Mouse (Mus musculus): ENCODE data around the gene Tubg1. TPM values are rescaled to one million over a fixed set of nuclear protein-coding genes. Genes with fewer than 3 reads are reported as not detected.

Tubg1 gene
- polyA plus RNA-seq, 1 experiment from 2014 or later, result 63.1 TPM

- ATAC-seq (ENCODE audit: insufficient number of reproducible peaks, insufficient read depth, low FRiP score, low read depth), result no peak
- Histone ChIP-seq H3K27me3 (ENCODE audit: control insufficient read depth, insufficient read depth, low read length) (peaks cover 18% of the 10 kb centered on the region), H3K27ac (replicated peaks in 1 of 2; ENCODE audit: control insufficient read depth in 1 of 2, insufficient read depth in 1 of 2, low read depth in 2 of 2, low read length in 2 of 2) (peak overlapping the region; percentile 37 to 75; a peak in 3 of 4 replicates), H3K4me3 (ENCODE audit: control insufficient read depth in 1 of 2, insufficient read depth in 1 of 2, low read depth in 1 of 2, low read length in 2 of 2) (peak overlapping the region in 1 of 2 experiments; percentile 48; a peak in 1 of 4 replicates), H3K9ac (ENCODE audit: low read length) (peak overlapping the region; percentile 69), H3K36me3 (ENCODE audit: control insufficient read depth, insufficient read depth, low read length) (peaks cover 3% of the 10 kb centered on the region; the same call in 1 of the 2 replicates), H3K9me3 (ENCODE audit: control insufficient read depth, low read length) (no peaks in the 10 kb centered on the region), H3K4me1 (ENCODE audit: control insufficient read depth in 2 of 2, insufficient read depth in 2 of 2, low read length in 2 of 2) (peaks cover 33 to 63% of the 10 kb centered on the region in 2 experiments), H3K4me2 (ENCODE audit: low read length) (peak overlapping the region; percentile 98)
- WGBS, result 14% methylated on average over 11 of the region's 11 CpGs
Measured at GRCm38 (mm10) chr11:101173112-101173511, 53.4 kb downstream of the Tubg1 start.

GRCm38 (mm10) chr11:101173631-101174388 lies 54.1 kb downstream of the Tubg1 start:
- Histone ChIP-seq H3K9ac (ENCODE audit: low read length) (peak overlapping the region; percentile 69), H3K4me1 (ENCODE audit: control insufficient read depth in 2 of 2, insufficient read depth in 2 of 2, low read length in 2 of 2) (peaks cover 33 to 62% of the 10 kb centered on the region in 2 experiments), H3K27me3 (ENCODE audit: control insufficient read depth, insufficient read depth, low read length) (peaks cover 22% of the 10 kb centered on the region), H3K4me3 (ENCODE audit: control insufficient read depth in 1 of 2, insufficient read depth in 1 of 2, low read depth in 1 of 2, low read length in 2 of 2) (peak overlapping the region; percentile 32 to 48), H3K36me3 (ENCODE audit: control insufficient read depth, insufficient read depth, low read length) (no peaks in the 10 kb centered on the region), H3K9me3 (ENCODE audit: control insufficient read depth, low read length) (no peaks in the 10 kb centered on the region), H3K4me2 (ENCODE audit: low read length) (peak overlapping the region; percentile 98), H3K27ac (replicated peaks in 1 of 2; ENCODE audit: control insufficient read depth in 1 of 2, insufficient read depth in 1 of 2, low read depth in 2 of 2, low read length in 2 of 2) (peak overlapping the region; percentile 37 to 75)
- ATAC-seq (ENCODE audit: insufficient number of reproducible peaks, insufficient read depth, low FRiP score, low read depth), result peak; percentile 38
- 3% methylated on average over 61 of the region's 61 CpGs for WGBS

GRCm38 (mm10) chr11:101174389-101174745 lies 54.6 kb downstream of the Tubg1 start:
- Histone ChIP-seq H3K36me3 (ENCODE audit: control insufficient read depth, insufficient read depth, low read length) (no peaks in the 10 kb centered on the region), H3K27me3 (ENCODE audit: control insufficient read depth, insufficient read depth, low read length) (peaks cover 22% of the 10 kb centered on the region), H3K4me1 (ENCODE audit: control insufficient read depth in 2 of 2, insufficient read depth in 2 of 2, low read length in 2 of 2) (peaks cover 28 to 56% of the 10 kb centered on the region in 2 experiments), H3K9me3 (ENCODE audit: control insufficient read depth, low read length) (no peaks in the 10 kb centered on the region), H3K4me2 (ENCODE audit: low read length) (peak overlapping the region; percentile 98), H3K9ac (ENCODE audit: low read length) (peak overlapping the region; percentile 69; the same call in 1 of the 2 replicates), H3K4me3 (ENCODE audit: control insufficient read depth in 1 of 2, insufficient read depth in 1 of 2, low read depth in 1 of 2, low read length in 2 of 2) (peak overlapping the region; percentile 32 to 48), H3K27ac (replicated peaks in 1 of 2; ENCODE audit: control insufficient read depth in 1 of 2, insufficient read depth in 1 of 2, low read depth in 2 of 2, low read length in 2 of 2) (no peak overlapping the region; a peak in 1 of 4 replicates)
- no peak for ATAC-seq (ENCODE audit: insufficient number of reproducible peaks, insufficient read depth, low FRiP score, low read depth)
- 43% methylated on average over 9 of the region's 9 CpGs for WGBS

- Histone ChIP-seq H3K4me3 (ENCODE audit: control insufficient read depth in 1 of 2, insufficient read depth in 1 of 2, low read depth in 1 of 2, low read length in 2 of 2) (peak within 1 kb of the TSS; percentile 32 to 48), H3K36me3 (ENCODE audit: control insufficient read depth, insufficient read depth, low read length) (no peaks in the 10 kb centered on the region), H3K27me3 (ENCODE audit: control insufficient read depth, insufficient read depth, low read length) (peaks cover 22% of the 10 kb centered on the region), H3K4me2 (ENCODE audit: low read length) (peak within 1 kb of the TSS; percentile 98), H3K9me3 (ENCODE audit: control insufficient read depth, low read length) (no peaks in the 10 kb centered on the region), H3K27ac (replicated peaks in 1 of 2; ENCODE audit: control insufficient read depth in 1 of 2, insufficient read depth in 1 of 2, low read depth in 2 of 2, low read length in 2 of 2) (no peak within 1 kb of the TSS; a peak in 1 of 4 replicates), H3K9ac (ENCODE audit: low read length) (peak within 1 kb of the TSS; percentile 69; the same call in 1 of the 2 replicates), H3K4me1 (ENCODE audit: control insufficient read depth in 2 of 2, insufficient read depth in 2 of 2, low read length in 2 of 2) (peaks cover 27 to 49% of the 10 kb centered on the region in 2 experiments)
- no peak for ATAC-seq (ENCODE audit: insufficient number of reproducible peaks, insufficient read depth, low FRiP score, low read depth)
- 27% methylated on average over 14 of the region's 14 CpGs for WGBS
Measured at GRCm38 (mm10) chr11:101174851-101175628, 55.3 kb downstream of the Tubg1 start, which contains the start of gene Ccr10. TSS of gene Ccr10 (minus strand) at chr11:101175443.

DNA sequence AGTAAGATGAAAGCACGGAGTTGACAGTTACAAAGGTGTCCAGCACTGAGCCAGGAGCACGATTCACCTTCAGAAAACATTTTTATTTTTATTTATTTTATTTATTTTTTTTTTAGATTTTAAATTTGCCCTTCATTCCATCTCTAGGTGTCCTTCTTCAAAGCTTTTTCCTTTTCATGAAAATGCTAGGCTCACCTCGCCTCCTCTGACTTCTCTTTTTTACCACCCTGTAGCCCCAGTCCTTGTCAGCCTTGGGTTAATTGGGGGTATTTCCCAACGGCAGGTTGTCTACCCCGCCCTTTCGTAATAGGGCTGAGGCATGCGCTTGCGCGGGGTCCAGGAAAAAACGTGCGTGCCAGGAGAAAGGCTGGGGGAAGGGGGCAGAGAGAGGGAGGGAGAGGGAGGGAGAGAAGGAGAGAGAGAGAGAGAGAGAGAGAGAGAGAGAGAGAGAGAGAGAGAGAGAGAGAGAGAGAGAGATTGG lies 55.9 kb downstream of the Tubg1 start:
- H3K4me3 ChIP-seq (ENCODE audit: control insufficient read depth in 1 of 2, insufficient read depth in 1 of 2, low read depth in 1 of 2, low read length in 2 of 2), result peak overlapping the region; percentile 29 to 31
- peaks cover 27 to 46% of the 10 kb centered on the region in 2 experiments for H3K4me1 ChIP-seq (ENCODE audit: control insufficient read depth in 2 of 2, insufficient read depth in 2 of 2, low read length in 2 of 2)
- H3K9ac ChIP-seq (ENCODE audit: low read length), result peak overlapping the region; percentile 41; the same call in 1 of the 2 replicates
- WGBS, result 12% methylated on average over 11 of the region's 11 CpGs
- no peaks in the 10 kb centered on the region for H3K9me3 ChIP-seq (ENCODE audit: control insufficient read depth, low read length)
- no peak overlapping the region for H3K27ac ChIP-seq (replicated peaks in 1 of 2; ENCODE audit: control insufficient read depth in 1 of 2, insufficient read depth in 1 of 2, low read depth in 2 of 2, low read length in 2 of 2)
- peaks cover 22% of the 10 kb centered on the region for H3K27me3 ChIP-seq (ENCODE audit: control insufficient read depth, insufficient read depth, low read length)
- no peaks in the 10 kb centered on the region for H3K36me3 ChIP-seq (ENCODE audit: control insufficient read depth, insufficient read depth, low read length)
- peak overlapping the region; percentile 98 for H3K4me2 ChIP-seq (ENCODE audit: low read length)
- no peak for ATAC-seq (ENCODE audit: insufficient number of reproducible peaks, insufficient read depth, low FRiP score, low read depth)

Small RNA genes lying within 50 kb of the gene (microRNA-seq; reads per million reads assigned to microRNA genes)
- gene Gm27626, result not detected

Other genes with a start within 250 kb of the Tubg1 start
- gene Stat3, start 180.4 kb upstream of the Tubg1 start, polyA plus RNA-seq (2014; fragmentation: Nextera tagmentation; extraction: Ambion mirVana), result 51.8 and 53.3 TPM in 2 replicates
- gene Cavin1, start 149.1 kb upstream of the Tubg1 start, polyA plus RNA-seq (2014; fragmentation: Nextera tagmentation; extraction: Ambion mirVana), result 200 and 204 TPM in 2 replicates
- gene Atp6v0a1, start 110.5 kb upstream of the Tubg1 start, polyA plus RNA-seq (2014; fragmentation: Nextera tagmentation; extraction: Ambion mirVana), result 54.8 and 57.2 TPM in 2 replicates
- 12.5 and 13.0 TPM in 2 replicates for gene Naglu, start 49.9 kb upstream of the Tubg1 start, polyA plus RNA-seq (2014; fragmentation: Nextera tagmentation; extraction: Ambion mirVana)
- gene Hsd17b1, start 41.5 kb upstream of the Tubg1 start, polyA plus RNA-seq (2014; fragmentation: Nextera tagmentation; extraction: Ambion mirVana), result 0.30 TPM in 1 of 2 replicates, not detected in the other
- 27.4 and 31.4 TPM in 2 replicates for gene Coasy, start 37.4 kb upstream of the Tubg1 start, polyA plus RNA-seq (2014; fragmentation: Nextera tagmentation; extraction: Ambion mirVana)
- gene Mlx, start 32.7 kb upstream of the Tubg1 start, polyA plus RNA-seq (2014; fragmentation: Nextera tagmentation; extraction: Ambion mirVana), result 32.4 and 35.7 TPM in 2 replicates
- gene Psmc3ip, start 24.5 kb upstream of the Tubg1 start, polyA plus RNA-seq (2014; fragmentation: Nextera tagmentation; extraction: Ambion mirVana), result 22.8 and 22.9 TPM in 2 replicates
- gene Retreg3, start within 50 bp of the Tubg1 start, polyA plus RNA-seq (2014; fragmentation: Nextera tagmentation; extraction: Ambion mirVana), result 6.7 and 8.0 TPM in 2 replicates
- 4.1 and 4.4 TPM in 2 replicates for gene Tubg2, start 36.0 kb downstream of the Tubg1 start, polyA plus RNA-seq (2014; fragmentation: Nextera tagmentation; extraction: Ambion mirVana)
- gene Cntnap1, start 50.6 kb downstream of the Tubg1 start, polyA plus RNA-seq (2014; fragmentation: Nextera tagmentation; extraction: Ambion mirVana), result 0.69 and 1.1 TPM in 2 replicates
- gene Plekhh3, start 51.4 kb downstream of the Tubg1 start, polyA plus RNA-seq (2014; fragmentation: Nextera tagmentation; extraction: Ambion mirVana), result 11.3 and 12.8 TPM in 2 replicates
- gene Ccr10, start 55.5 kb downstream of the Tubg1 start, polyA plus RNA-seq (2014; fragmentation: Nextera tagmentation; extraction: Ambion mirVana), result 0.30 TPM in 1 of 2 replicates, not detected in the other
- gene Ezh1, start 106.5 kb downstream of the Tubg1 start, polyA plus RNA-seq (2014; fragmentation: Nextera tagmentation; extraction: Ambion mirVana), result 13.6 and 16.6 TPM in 2 replicates
- gene Ramp2, start 126.1 kb downstream of the Tubg1 start, polyA plus RNA-seq (2014; fragmentation: Nextera tagmentation; extraction: Ambion mirVana), result 272 and 281 TPM in 2 replicates
- 111 and 123 TPM in 2 replicates for gene Vps25, start 133.8 kb downstream of the Tubg1 start, polyA plus RNA-seq (2014; fragmentation: Nextera tagmentation; extraction: Ambion mirVana)
- 5.8 and 9.5 TPM in 2 replicates for gene Wnk4, start 140.6 kb downstream of the Tubg1 start, polyA plus RNA-seq (2014; fragmentation: Nextera tagmentation; extraction: Ambion mirVana)
- 0.51 and 1.1 TPM in 2 replicates for gene Cntd1, start 159.1 kb downstream of the Tubg1 start, polyA plus RNA-seq (2014; fragmentation: Nextera tagmentation; extraction: Ambion mirVana)
- 188 and 203 TPM in 2 replicates for gene Coa3, start 159.2 kb downstream of the Tubg1 start, polyA plus RNA-seq (2014; fragmentation: Nextera tagmentation; extraction: Ambion mirVana)
- gene Becn1, start 182.3 kb downstream of the Tubg1 start, polyA plus RNA-seq (2014; fragmentation: Nextera tagmentation; extraction: Ambion mirVana), result 134 and 149 TPM in 2 replicates
- gene Psme3, start 196.3 kb downstream of the Tubg1 start, polyA plus RNA-seq (2014; fragmentation: Nextera tagmentation; extraction: Ambion mirVana), result 62.5 and 66.5 TPM in 2 replicates
- gene Aoc2, start 205.1 kb downstream of the Tubg1 start, polyA plus RNA-seq (2014; fragmentation: Nextera tagmentation; extraction: Ambion mirVana), result 0.55 and 0.84 TPM in 2 replicates
- 1.4 and 1.9 TPM in 2 replicates for gene Aoc3, start 210.7 kb downstream of the Tubg1 start, polyA plus RNA-seq (2014; fragmentation: Nextera tagmentation; extraction: Ambion mirVana)
- gene G6pc, start 247.6 kb downstream of the Tubg1 start, polyA plus RNA-seq (2014; fragmentation: Nextera tagmentation; extraction: Ambion mirVana), result not detected in 2 replicates